Mouse (Mus musculus) forebrain, embryonic 13.5 days (tissue): ENCODE results near the gene Serf2. TPM values are rescaled to one million over a fixed set of nuclear protein-coding genes. Genes with fewer than 3 reads are reported as not detected.

Experiments
- ATAC-seq: fragments of 200-750 bp; cut with Nextera tagmentation; 2 replicates; pipeline ENCODE4 v1.8.0; 2017
- H3K27ac ChIP-seq: fragments of 300-500 bp; sonication (generic); 2 replicates; pipeline ENCODE4 v1.5.1; 2015; ENCODE audit warnings: inconsistent platforms, mild to moderate bottlenecking, moderate library complexity
- H3K27me3 ChIP-seq: fragments of 300-500 bp; sonication (generic); 2 replicates; pipeline ENCODE4 v1.6.1; 2015; ENCODE audit warnings: mild to moderate bottlenecking, inconsistent platforms
- H3K36me3 ChIP-seq: fragments of 300-500 bp; sonication (generic); 2 replicates; pipeline ENCODE4 v1.6.1; 2015; ENCODE audit warnings: mild to moderate bottlenecking, inconsistent platforms; ENCODE audit not compliant: poor library complexity, severe bottlenecking
- H3K4me1 ChIP-seq: fragments of 300-500 bp; sonication (generic); 2 replicates; pipeline ENCODE4 v1.6.1; 2015; ENCODE audit warnings: inconsistent platforms
- H3K4me2 ChIP-seq: fragments of 300-500 bp; sonication (generic); 2 replicates; pipeline ENCODE4 v1.6.1; 2015; ENCODE audit warnings: inconsistent platforms, mild to moderate bottlenecking, moderate library complexity
- H3K4me3 ChIP-seq: fragments of 300-500 bp; sonication (generic); 2 replicates; pipeline ENCODE4 v1.5.1; 2015; ENCODE audit warnings: mild to moderate bottlenecking, inconsistent platforms
- H3K9ac ChIP-seq: fragments of 300-500 bp; sonication (generic); 2 replicates; pipeline ENCODE4 v1.6.1; 2015; ENCODE audit warnings: mild to moderate bottlenecking, inconsistent platforms
- H3K9me3 ChIP-seq: fragments of 300-500 bp; sonication (generic); replicated peaks from 2 replicates; pipeline ENCODE4 v1.6.1; 2016; ENCODE audit warnings: inconsistent platforms
- WGBS: fragments of 180-500 bp; shearing (Covaris S2); methylation state at CpG from one replicate; pipeline ENCODE4 v1.1.7; 2015; 5-methylcytosine and 5-hydroxymethylcytosine counted together
- polyA plus RNA-seq: library from polyadenylated mRNA; unstranded; fragments of >200 nt; fragmentation: Nextera tagmentation; extraction: Ambion mirVana; gene quantifications from 2 replicates; pipeline ENCODE4 v1.2.1, GENCODE M21; 2015

Gene Serf2
- polyA plus RNA-seq, result 420 and 494 TPM in 2 replicates

DNA sequence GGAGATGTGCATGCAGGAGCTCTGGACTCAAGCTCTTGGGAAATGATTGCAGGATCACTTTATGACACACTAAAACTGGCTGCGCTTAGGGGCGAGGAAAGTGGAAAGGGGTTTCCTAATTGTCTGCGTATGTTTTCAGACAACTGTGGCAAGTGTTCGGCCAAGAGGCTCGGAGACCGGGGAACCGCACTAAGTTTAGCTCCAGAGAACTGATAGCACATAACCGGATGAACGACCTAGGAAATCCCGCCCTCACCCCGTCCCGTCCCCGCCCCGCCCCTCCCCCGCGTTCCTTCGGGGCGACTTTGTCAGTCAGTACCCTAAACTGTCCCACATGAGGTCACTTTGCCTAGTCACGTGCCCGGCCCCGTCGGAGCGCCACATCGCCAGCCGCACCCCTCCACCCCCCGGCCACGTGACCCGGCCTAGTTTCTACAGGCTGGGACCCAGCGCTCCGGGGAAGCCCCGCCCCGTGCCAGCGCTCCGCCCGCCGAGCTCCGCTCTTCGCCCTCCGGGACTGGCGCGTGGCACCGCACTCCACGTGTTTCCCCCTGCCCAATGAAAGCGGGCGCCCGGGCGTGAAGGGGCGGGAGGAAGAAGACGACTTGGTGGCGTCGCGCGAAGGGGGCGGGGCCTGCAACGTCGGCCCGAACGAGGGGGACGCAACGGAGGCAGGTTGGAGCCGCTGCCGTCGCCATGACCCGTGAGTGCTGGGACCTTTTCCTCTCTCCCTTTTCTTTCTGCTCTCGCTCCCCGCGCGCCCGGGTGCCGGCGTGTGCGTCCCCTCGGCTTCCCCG lies at the start of gene Serf2:
Gene Serf2 (plus strand): TSS at position 457 of the 797 bp plus-strand sequence.
- Histone ChIP-seq H3K9ac (peak within 1 kb of the TSS; percentile 88), H3K27ac (peak within 1 kb of the TSS; percentile 95), H3K4me2 (peak within 1 kb of the TSS; percentile 98), H3K4me1 (peaks cover 28% of the 10 kb centered on the region), H3K9me3 (no peaks in the 10 kb centered on the region), H3K36me3 (peaks cover 21% of the 10 kb centered on the region), H3K4me3 (peak within 1 kb of the TSS; percentile 93), H3K27me3 (no peaks in the 10 kb centered on the region)
- 1% methylated on average over 73 of the region's 74 CpGs for WGBS
- ATAC-seq, result peak; percentile 99

DNA sequence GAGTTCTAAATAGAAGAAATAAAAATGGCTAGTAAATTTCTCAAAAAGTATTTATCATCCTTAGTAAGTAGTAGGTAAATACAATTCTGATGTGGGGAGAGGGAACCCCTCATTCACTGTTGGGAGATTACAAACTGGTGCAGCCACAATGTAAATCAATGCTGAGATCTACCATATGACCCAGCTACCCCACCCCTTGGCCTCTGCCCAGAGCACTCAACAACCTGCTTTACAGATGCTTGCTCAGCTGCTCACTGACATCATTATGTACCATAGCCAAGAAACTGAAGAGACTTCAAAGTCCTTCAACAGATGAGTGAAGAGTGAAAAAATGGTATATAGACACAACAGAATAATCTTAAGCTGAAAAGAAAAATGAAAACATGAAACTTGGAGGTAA lies 45.7 kb upstream of the Serf2 start:
- H3K4me1 ChIP-seq, result no peaks in the 10 kb centered on the region
- no peak overlapping the region for H3K4me3 ChIP-seq
- ATAC-seq, result no peak
- H3K9me3 ChIP-seq, result no peaks in the 10 kb centered on the region; the same call in 1 of the 2 replicates
- H3K9ac ChIP-seq, result no peak overlapping the region
- H3K27me3 ChIP-seq, result no peaks in the 10 kb centered on the region
- no peak overlapping the region for H3K4me2 ChIP-seq
- no peak overlapping the region for H3K27ac ChIP-seq
- no peaks in the 10 kb centered on the region; the same call in 1 of the 2 replicates for H3K36me3 ChIP-seq

DNA sequence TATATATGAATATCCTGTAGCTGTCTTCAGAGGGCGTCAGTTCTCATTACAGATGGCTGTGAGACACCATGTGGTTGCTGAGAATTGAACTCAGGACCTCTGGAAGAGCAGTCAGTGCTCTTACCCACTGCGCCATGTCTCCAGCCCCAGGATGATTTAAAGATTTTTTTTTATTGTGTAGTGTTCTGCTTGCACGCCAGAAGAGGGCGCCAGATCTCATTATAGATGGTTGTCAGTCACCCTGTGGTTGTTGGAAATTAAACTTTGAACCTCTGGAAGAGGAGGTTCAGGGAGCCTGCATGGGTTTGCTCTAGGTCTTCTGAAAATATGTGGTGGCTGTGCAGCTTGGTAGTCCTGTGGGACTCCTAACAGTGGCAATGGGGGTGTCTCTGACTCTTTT lies 40.8 kb upstream of the Serf2 start:
- Histone ChIP-seq H3K36me3 (no peaks in the 10 kb centered on the region; the same call in 1 of the 2 replicates), H3K4me3 (no peak overlapping the region), H3K4me1 (peaks cover 12% of the 10 kb centered on the region), H3K27ac (no peak overlapping the region), H3K27me3 (no peaks in the 10 kb centered on the region), H3K4me2 (no peak overlapping the region), H3K9ac (no peak overlapping the region), H3K9me3 (no peaks in the 10 kb centered on the region; the same call in 1 of the 2 replicates)
- ATAC-seq, result no peak
- WGBS, result 32% methylated on average over 4 of the region's 4 CpGs

DNA sequence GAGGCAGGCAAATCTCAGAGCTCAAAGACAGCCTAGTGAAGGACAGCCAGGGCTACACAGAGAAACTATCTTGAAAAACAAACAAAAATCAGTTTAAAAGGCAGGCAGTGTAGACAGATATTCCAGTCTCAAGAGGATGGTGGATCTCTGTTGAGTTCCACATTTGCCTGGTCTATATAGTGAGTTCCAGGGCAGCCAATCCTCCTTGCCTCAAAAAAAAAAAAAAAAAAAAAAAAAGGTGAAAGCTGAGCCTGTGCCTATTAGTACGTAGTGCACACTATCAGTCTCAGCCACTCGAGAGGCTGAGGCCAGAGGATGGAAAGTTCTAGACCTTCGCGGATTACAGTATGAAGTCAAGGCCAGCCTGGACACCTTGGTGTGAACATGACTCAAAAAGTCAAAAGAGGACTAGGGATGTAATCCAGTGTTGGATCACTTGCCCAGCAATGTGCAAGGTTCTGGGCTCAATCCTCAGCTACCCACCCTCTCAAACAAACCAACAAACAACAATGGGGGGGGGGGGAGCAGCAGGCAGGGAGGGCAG lies 36.1 kb upstream of the Serf2 start:
- no peaks in the 10 kb centered on the region; the same call in 1 of the 2 replicates for H3K9me3 ChIP-seq
- peaks cover 39% of the 10 kb centered on the region for H3K4me1 ChIP-seq
- peak overlapping the region; percentile 99 for H3K4me3 ChIP-seq
- no peaks in the 10 kb centered on the region for H3K27me3 ChIP-seq
- peak overlapping the region; percentile 97 for H3K9ac ChIP-seq
- 14% methylated on average over 4 of the region's 4 CpGs for WGBS
- ATAC-seq, result no peak; the same call in 1 of the 2 replicates
- peaks cover 9% of the 10 kb centered on the region for H3K36me3 ChIP-seq
- peak overlapping the region; percentile 96 for H3K27ac ChIP-seq
- peak overlapping the region; percentile 78 for H3K4me2 ChIP-seq

DNA sequence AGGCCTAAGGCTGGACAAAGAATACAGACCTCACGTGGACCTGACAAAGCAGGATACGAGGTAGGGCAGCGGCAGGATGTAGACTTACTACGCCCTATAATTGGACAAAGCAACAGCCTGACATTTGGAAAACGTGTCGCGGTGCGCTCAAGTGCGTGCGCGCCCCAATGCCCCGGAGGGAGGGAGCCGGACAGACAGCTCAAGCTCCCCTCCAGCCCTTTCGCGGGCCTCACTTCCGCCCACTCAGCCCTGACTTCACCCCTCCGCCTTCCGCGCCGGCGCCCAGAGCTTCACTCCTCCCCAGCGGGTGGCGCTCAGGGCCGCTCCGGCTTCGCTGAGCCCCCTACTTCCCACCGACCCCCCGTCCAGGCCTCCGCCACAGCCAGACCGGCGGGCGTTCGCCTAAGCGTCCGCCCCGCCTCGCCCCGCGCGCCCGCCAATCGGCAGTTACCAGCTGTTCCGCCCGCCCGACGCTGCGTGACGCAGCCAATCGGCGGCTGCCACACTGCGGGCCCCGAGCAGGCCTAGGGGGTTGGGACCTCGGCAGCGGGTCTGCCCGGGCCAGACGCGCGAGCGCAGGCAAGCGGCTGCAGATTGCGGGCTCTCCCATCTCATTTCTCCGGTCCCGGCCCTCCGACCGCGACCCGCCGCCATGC lies 35.5 kb upstream of the Serf2 start, which contains the start of the genes Pdia3 and Catsper2:
Gene Pdia3 (plus strand): TSS at position 389 of the 656 bp plus-strand sequence.
Gene Catsper2 (minus strand): TSS at position 406 of the 656 bp plus-strand sequence.
- Histone ChIP-seq H3K9me3 (no peaks in the 10 kb centered on the region), H3K9ac (peak within 1 kb of the TSS; percentile 97), H3K27me3 (no peaks in the 10 kb centered on the region), H3K27ac (peak within 1 kb of the TSS; percentile 96), H3K4me2 (peak within 1 kb of the TSS; percentile 78), H3K4me1 (peaks cover 39% of the 10 kb centered on the region), H3K4me3 (peak within 1 kb of the TSS; percentile 99), H3K36me3 (peaks cover 15% of the 10 kb centered on the region)
- WGBS, result under 1% methylated on average over 61 of the region's 68 CpGs
- ATAC-seq, result peak; percentile 100

DNA sequence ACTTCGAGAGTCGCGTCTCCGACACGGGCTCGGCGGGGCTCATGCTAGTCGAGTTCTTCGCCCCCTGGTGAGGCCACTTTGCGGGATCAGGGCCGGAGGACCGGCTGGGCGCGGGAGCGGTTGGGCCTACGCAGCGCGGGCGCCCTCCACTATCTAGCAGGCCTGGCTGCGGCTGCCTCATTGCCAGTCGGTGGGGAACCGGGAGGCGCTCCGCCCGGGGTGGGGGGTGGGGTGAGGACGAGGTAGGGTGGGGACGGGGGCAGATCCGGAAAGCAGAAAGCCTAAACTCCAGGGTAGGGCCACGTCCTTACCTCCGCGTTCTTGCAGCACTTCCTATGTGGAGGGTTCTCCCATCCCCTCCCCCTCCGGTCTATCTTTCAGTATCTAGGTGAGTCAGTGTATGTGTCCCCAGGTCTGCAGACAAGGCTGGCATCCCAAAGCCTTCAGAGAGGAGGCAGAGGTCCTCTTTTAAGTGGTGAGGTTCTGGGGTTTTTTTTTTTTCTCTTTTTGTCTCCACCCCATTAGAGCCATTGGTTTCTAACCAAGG lies 34.8 kb upstream of the Serf2 start:
- ATAC-seq, result peak; percentile 48
- H3K36me3 ChIP-seq, result peaks cover 22% of the 10 kb centered on the region
- peak overlapping the region; percentile 97 for H3K9ac ChIP-seq
- H3K4me3 ChIP-seq, result peak overlapping the region; percentile 99
- under 1% methylated on average over 32 of the region's 32 CpGs for WGBS
- peak overlapping the region; percentile 78 for H3K4me2 ChIP-seq
- peaks cover 39% of the 10 kb centered on the region for H3K4me1 ChIP-seq
- no peaks in the 10 kb centered on the region for H3K27me3 ChIP-seq
- peak overlapping the region; percentile 96 for H3K27ac ChIP-seq
- no peaks in the 10 kb centered on the region for H3K9me3 ChIP-seq

DNA sequence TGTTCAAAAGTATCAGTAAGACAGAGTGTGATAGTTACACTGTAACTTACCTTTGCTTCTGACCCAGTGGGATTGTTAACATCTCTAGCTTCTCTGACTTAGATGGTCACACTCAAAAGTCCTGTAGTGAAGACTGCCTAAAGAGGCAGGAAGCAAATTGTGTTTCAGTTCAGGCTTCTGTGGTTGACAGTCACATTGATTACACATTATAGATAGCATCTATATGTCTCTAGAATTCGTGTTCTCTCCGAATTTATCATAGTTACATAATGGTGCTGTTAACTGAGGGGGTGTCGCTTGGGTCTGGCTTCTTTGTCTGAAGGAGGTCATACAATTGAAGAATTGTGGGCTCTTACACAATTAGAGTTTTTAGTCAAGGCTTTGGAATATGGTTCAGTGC lies 33.9 kb upstream of the Serf2 start:
- Histone ChIP-seq H3K27me3 (no peaks in the 10 kb centered on the region), H3K27ac (no peak overlapping the region), H3K36me3 (peaks cover 27% of the 10 kb centered on the region), H3K4me2 (peak overlapping the region; percentile 78), H3K4me1 (peaks cover 39% of the 10 kb centered on the region), H3K4me3 (peak overlapping the region; percentile 99), H3K9ac (peak overlapping the region; percentile 97), H3K9me3 (no peaks in the 10 kb centered on the region)
- WGBS, result 64% methylated on average over 3 of the region's 3 CpGs
- ATAC-seq, result no peak

DNA sequence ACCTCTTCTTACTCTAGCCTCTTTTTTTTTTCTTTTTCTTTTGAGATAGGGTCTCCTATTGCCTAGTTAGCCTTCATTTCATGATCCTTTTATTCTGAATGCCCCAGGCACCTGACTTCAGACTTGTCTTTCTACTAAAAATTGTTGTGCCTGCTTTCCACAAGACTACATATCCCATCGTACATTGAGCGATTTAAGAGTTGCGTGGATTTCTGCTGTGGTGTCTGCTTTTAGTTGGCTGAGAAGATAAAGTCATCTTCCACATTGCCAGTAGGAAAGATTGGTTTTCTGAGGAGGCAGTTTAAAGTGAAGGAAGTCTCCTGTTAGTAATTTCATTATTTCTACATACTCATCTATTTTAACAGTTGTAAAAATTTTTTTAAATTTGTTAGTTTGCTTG lies 33.4 kb upstream of the Serf2 start:
- WGBS, result 88% methylated on average over 3 of the region's 3 CpGs
- Histone ChIP-seq H3K4me1 (peaks cover 39% of the 10 kb centered on the region), H3K4me2 (peak overlapping the region; percentile 78), H3K27me3 (no peaks in the 10 kb centered on the region), H3K27ac (no peak overlapping the region), H3K9ac (peak overlapping the region; percentile 97), H3K36me3 (peaks cover 28% of the 10 kb centered on the region), H3K9me3 (no peaks in the 10 kb centered on the region), H3K4me3 (peak overlapping the region; percentile 99)
- no peak for ATAC-seq

DNA sequence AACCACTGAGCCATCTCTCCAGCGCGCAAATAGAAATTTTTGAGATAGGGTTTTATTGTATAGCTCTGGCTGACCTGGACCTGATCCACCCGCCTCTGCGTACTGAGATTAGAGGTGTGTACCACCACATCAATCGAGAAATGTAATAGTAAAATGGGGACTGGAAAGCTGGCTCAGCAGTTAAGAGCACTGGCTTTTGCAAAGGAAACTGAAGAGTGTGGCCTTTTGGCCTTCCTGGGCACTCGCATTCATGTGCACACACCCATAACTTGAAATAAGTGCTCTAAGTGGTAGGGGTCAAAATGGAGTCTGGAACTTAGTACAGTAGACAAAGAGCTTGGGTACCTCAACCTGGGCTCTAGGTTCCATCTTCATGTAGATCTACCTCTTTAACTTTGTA lies 32.6 kb upstream of the Serf2 start:
- ATAC-seq, result no peak
- Histone ChIP-seq H3K4me2 (peak overlapping the region; percentile 78), H3K4me3 (no peak overlapping the region)

DNA sequence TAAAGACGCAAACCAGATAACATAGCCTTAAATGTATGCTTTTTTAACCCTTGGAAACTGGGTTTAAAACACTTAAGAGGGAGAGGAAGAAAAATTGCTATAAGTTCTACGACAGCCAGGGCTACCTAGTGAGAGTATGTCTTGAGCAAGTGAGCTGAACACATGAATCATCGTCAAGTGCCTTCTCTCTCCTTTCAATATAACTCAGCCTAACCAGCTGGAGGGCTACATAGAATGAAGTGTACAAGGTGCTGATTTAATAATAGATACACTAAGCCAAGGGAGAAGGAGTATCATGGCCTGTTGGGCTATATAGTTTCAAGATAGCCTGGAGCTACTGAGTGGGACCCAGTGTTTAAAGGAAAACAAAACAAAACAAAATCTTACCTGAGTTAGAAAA lies 30.5 kb upstream of the Serf2 start:
- H3K4me1 ChIP-seq, result peaks cover 27% of the 10 kb centered on the region
- no peak overlapping the region for H3K4me3 ChIP-seq
- no peak overlapping the region for H3K9ac ChIP-seq
- H3K27me3 ChIP-seq, result no peaks in the 10 kb centered on the region
- 90% methylated on average over 3 of the region's 3 CpGs for WGBS
- H3K27ac ChIP-seq, result no peak overlapping the region
- H3K9me3 ChIP-seq, result no peaks in the 10 kb centered on the region
- H3K36me3 ChIP-seq, result peaks cover 50% of the 10 kb centered on the region
- no peak for ATAC-seq
- no peak overlapping the region for H3K4me2 ChIP-seq

More for the DNA sequence above, 32.6 kb upstream of the Serf2 start:
- WGBS, result 90% methylated on average over 6 of the region's 6 CpGs
- H3K9me3 ChIP-seq, result no peaks in the 10 kb centered on the region
- peaks cover 39% of the 10 kb centered on the region for H3K4me1 ChIP-seq
- H3K36me3 ChIP-seq, result peaks cover 33% of the 10 kb centered on the region
- no peaks in the 10 kb centered on the region for H3K27me3 ChIP-seq
- no peak overlapping the region for H3K27ac ChIP-seq
- no peak overlapping the region for H3K9ac ChIP-seq

DNA sequence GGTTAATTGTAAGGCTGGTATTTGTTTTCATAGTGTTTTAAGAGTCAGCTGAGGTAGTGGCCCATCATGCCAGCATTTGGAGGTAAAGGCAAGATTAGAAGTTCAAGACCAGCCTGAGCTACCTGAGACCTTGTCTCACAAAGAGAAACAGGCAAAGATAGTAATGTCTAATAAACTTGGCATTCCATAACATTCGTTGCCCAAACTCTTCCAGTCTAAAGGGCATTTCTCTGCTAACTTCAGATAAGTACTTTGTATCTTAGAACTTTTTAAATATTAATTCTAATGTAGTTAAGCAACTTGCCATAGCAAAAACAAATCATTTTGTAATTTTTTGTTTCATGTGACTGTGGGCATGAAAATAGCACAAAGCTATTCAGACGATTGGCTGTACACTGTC lies 25.8 kb upstream of the Serf2 start:
- H3K36me3 ChIP-seq, result peaks cover 84% of the 10 kb centered on the region

DNA sequence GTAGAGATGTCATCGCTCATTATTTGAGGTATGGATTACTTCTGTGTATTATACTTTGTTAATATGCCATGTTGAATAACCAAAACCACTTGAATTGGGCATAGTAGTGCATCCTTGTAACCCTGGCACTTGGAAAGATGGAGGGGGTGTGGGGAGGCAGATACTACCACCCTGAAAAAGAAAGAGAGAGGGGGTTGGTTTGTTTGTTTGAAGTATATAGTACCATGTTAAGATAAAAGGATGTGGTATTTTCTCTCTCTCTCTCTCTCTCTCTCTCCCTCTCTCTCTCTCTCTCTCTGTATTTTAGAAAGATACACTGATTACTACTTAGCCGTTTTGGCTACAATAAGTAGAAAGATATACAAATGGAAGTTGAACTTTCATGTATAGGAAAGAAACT lies 23.1 kb upstream of the Serf2 start:
- Histone ChIP-seq H3K9ac (no peak overlapping the region), H3K36me3 (peaks cover 93% of the 10 kb centered on the region), H3K9me3 (no peaks in the 10 kb centered on the region), H3K4me3 (no peak overlapping the region), H3K27ac (no peak overlapping the region), H3K4me1 (no peaks in the 10 kb centered on the region), H3K27me3 (no peaks in the 10 kb centered on the region), H3K4me2 (no peak overlapping the region)
- no peak for ATAC-seq
- 98% methylated on average over 2 of the region's 2 CpGs for WGBS

More for the DNA sequence above, 25.8 kb upstream of the Serf2 start:
- 95% methylated on average over 2 of the region's 2 CpGs for WGBS
- ATAC-seq, result no peak
- Histone ChIP-seq H3K9me3 (no peaks in the 10 kb centered on the region), H3K27me3 (no peaks in the 10 kb centered on the region), H3K4me3 (no peak overlapping the region), H3K4me2 (no peak overlapping the region), H3K27ac (no peak overlapping the region), H3K9ac (no peak overlapping the region), H3K4me1 (no peaks in the 10 kb centered on the region)
